Mouse (Mus musculus): ENCODE results near the gene Grid1. TPM values are rescaled to one million over a fixed set of nuclear protein-coding genes. Genes with fewer than 3 reads are reported as not detected.

Grid1 gene
- polyA plus RNA-seq, 1 experiment from 2014 or later = not detected

DNA sequence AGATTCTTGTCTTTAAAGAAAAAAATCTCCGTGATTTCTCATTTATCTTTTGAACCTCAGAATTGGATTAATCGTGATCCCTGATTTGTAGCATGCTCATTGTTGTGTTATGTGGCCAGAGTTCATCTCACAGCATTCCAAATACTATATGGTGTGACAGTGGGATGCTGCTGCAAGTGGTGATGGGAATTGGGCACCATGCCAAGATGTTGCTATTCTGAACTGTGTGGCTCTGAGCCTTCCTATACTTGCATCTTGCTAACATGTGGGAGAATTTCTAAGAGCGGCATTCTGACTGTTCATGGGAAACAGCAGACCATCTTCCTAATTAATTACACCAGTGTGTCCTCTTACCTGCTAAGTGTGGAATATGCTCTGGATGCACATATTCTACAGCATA lies 332.5 kb downstream of the Grid1 start:
- no peak for DNase-seq (ENCODE audit: low read depth, low spot score)
- ChIA-PET POLR2A (no interaction called here), CTCF (no interaction called here)
- ATAC-seq = no peak
- H3K27me3 ChIP-seq = no peaks in the 10 kb centered on the region
- in situ Hi-C loops (cut with MboI; ENCODE audit: low pct_unique_long_range_greater_than_20kb) = no loop called here
- no peak for TF ChIP-seq CTCF (IDR thresholded peaks at IDR 0.05)

DNA sequence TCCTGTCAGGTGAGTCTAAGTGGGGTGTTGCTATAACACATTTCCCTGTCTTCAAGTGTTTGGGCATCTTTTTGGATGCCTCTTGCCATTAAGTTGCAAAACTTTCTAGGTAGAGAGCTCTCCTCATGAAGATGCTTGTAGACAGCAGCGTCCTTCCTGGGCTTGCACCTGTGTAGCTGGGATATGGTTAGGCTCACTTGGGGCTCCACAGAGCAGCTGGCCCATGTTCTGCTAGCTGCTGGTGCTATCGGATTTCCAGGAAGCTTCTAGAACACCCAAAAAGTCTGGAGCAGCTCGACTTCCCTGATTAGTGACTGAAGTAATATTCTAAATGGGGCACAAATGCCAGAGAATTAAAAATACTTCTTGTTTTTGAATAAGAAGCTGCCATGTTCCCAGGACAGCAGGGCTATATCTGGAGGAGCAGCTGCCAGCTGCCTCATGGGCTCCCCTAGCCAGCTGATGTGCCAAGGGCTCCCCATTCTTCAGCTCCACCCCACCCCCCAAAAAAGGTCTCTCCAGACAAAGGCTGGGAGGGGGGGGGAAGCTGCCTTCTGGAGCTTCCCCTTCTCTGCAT lies 333.9 kb downstream of the Grid1 start:
- no peak for TF ChIP-seq CTCF (IDR thresholded peaks at IDR 0.05)
- in situ Hi-C loops (cut with MboI; ENCODE audit: low pct_unique_long_range_greater_than_20kb) = no loop called here
- no peaks in the 10 kb centered on the region for H3K27me3 ChIP-seq
- DNase-seq (ENCODE audit: low read depth, low spot score) (no peak), ATAC-seq (no peak)
- CTCF ChIA-PET = no interaction called here
- POLR2A ChIA-PET = no interaction called here

DNA sequence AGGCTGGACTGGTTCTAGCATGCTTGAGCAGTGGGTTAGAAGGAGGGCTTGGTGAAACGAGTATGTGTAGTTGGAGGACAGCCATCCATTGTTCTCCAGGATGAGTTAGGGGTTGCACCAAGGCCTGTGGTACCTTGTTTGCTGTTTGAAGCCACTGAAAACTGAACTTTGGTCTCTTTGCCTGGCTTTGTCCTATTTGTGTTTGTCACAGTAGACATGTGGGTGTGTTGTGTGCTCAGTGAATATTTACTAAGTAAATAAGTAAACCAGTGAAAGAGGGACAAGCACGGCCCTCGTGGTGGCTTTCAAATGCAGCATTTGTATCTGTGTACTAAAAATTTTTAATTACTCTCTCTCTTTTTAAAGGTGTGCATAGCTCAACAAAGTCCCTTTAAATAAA lies 334.5 kb downstream of the Grid1 start:
- ATAC-seq (no peak), DNase-seq (ENCODE audit: low read depth, low spot score) (no peak)
- in situ Hi-C loops (cut with MboI; ENCODE audit: low pct_unique_long_range_greater_than_20kb) = no loop called here
- no peaks in the 10 kb centered on the region for H3K27me3 ChIP-seq
- ChIA-PET CTCF (no interaction called here), POLR2A (no interaction called here)
- no peak for TF ChIP-seq CTCF (IDR thresholded peaks at IDR 0.05)

DNA sequence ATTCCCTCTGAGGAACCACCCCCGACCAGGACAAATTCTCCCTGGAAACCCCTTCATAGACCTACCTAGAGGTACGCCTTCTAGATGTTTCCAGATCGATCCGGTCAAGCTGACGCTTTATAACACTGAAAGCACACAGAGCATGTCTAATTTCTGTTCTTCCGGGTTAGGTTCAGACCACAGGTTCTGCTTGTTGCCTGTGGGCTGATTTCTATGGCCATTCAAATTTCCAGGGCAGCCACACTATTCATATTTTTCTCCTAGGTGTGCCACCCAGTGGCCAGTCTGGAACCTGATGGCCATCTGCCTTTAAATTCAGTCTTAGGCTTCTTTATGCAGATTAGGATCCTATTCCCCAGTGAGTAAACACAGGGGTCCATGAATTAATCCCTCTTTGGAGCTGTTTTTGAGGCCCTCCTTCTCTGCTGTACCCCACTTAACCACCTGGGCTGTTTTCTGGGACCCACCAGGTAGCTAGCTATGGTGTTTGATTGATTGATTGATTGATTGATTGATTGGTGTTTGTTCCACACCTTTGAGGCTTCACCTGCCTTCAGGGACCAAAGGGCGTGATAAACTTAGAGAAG lies 337.3 kb downstream of the Grid1 start:
- in situ Hi-C loops (cut with MboI; ENCODE audit: low pct_unique_long_range_greater_than_20kb) = no loop called here
- DNase-seq (ENCODE audit: low read depth, low spot score) (no peak), ATAC-seq (no peak)
- CTCF ChIA-PET = no interaction called here
- no peak for TF ChIP-seq CTCF (IDR thresholded peaks at IDR 0.05)
- POLR2A ChIA-PET = no interaction called here
- H3K27me3 ChIP-seq = no peaks in the 10 kb centered on the region

DNA sequence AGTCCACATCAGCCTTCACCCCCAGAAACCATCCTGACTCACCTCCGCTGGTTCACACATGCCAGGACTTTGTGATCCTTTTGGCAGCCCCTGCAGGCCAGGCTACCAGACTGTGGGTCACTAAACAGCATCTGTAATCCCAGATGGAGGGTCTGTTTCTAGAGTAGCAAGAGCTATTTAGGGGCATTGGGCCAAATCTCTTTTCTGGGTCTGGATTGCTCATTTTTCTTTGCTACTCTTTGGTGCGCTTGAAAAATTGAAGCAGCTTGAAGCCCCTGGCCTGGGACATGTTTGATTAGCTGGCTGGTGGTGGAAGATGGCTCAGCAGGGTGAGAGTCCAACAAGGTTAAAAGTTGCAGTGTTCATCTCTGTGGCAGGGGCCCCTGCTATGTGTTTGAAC lies 339.4 kb downstream of the Grid1 start:
- in situ Hi-C loops (cut with MboI; ENCODE audit: low pct_unique_long_range_greater_than_20kb) = no loop called here
- no peak for DNase-seq (ENCODE audit: low read depth, low spot score)
- H3K27me3 ChIP-seq = no peaks in the 10 kb centered on the region
- no peak for ATAC-seq
- ChIA-PET POLR2A (no interaction called here), CTCF (no interaction called here)
- no peak for TF ChIP-seq CTCF (IDR thresholded peaks at IDR 0.05)

DNA sequence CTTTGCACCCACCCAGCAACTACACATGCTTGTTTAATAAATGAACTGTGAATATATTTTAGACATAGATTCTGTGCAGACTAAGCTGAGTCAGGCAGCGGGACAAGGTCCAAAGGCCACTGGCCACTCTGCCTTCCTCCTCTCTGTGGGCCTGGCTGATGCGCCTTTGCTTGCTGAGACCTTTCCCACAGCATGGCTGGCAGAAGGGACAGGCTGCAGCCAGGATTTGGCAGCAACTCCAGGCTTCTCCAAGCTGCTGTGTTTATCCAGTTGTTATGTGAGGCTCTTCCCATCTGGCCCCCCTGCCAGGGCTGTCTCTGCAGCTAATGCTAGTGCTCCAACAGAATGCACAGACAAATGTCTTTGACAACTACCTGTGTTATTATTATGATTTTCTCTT lies 347.5 kb downstream of the Grid1 start:
- TF ChIP-seq CTCF (IDR thresholded peaks at IDR 0.05) = no peak
- ChIA-PET POLR2A (no interaction called here), CTCF (no interaction called here)
- ATAC-seq (no peak), DNase-seq (ENCODE audit: low read depth, low spot score) (no peak)
- in situ Hi-C loops (cut with MboI; ENCODE audit: low pct_unique_long_range_greater_than_20kb) = no loop called here
- no peaks in the 10 kb centered on the region for H3K27me3 ChIP-seq

DNA sequence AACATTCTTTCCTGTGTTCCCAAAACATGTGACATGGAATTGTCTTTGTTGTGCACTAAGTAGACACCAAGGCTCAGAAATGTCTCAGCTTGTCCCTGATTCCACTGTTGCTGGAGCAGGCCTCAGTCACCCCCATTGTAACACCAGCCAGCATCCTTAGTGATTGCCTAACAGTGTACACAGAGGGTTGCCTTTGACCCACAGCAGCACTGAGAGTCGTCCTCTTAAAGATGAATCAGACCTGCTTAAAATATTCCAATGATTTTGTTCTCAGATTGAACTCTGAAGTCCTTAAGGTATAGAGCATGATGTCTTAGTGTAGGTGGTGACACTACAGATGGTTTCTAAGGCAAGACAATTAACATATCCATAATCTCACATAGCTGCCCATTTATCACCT lies 354.0 kb downstream of the Grid1 start:
- POLR2A ChIA-PET = no interaction called here
- no peak for TF ChIP-seq CTCF (IDR thresholded peaks at IDR 0.05)
- in situ Hi-C loops (cut with MboI; ENCODE audit: low pct_unique_long_range_greater_than_20kb) = no loop called here
- ATAC-seq = no peak
- no peak for DNase-seq (ENCODE audit: low read depth, low spot score)
- no peaks in the 10 kb centered on the region for H3K27me3 ChIP-seq
- CTCF ChIA-PET = no interaction called here

DNA sequence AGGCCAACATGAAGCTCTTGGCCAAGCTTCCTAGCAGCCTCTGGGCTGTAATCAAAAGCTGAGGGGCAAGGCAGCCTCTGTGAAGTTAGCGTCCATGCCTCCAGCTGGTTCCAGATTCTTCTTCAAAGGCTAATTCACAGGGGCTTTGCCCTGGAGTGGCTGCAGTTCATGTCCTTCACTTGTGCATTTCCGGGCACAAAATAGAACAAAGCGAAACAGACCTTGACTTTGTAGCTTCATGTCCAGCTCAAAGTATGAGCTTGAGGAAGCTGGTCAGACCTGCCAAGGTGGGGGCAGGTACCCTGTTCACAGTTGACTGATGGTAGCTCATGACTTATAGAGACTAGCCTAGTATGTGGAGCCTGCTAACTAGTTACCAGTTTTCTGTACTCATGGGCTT lies 356.1 kb downstream of the Grid1 start:
- ATAC-seq (no peak), DNase-seq (ENCODE audit: low read depth, low spot score) (no peak)
- no peaks in the 10 kb centered on the region for H3K27me3 ChIP-seq
- no peak for TF ChIP-seq CTCF (IDR thresholded peaks at IDR 0.05)
- ChIA-PET CTCF (interaction anchor here (0.8 kb wide), 1 partner anchor 16 kb away, joined by 4 read pairs; no protein-coding TSS in a partner anchor), POLR2A (no interaction called here)
- in situ Hi-C loops (cut with MboI; ENCODE audit: low pct_unique_long_range_greater_than_20kb) = no loop called here

DNA sequence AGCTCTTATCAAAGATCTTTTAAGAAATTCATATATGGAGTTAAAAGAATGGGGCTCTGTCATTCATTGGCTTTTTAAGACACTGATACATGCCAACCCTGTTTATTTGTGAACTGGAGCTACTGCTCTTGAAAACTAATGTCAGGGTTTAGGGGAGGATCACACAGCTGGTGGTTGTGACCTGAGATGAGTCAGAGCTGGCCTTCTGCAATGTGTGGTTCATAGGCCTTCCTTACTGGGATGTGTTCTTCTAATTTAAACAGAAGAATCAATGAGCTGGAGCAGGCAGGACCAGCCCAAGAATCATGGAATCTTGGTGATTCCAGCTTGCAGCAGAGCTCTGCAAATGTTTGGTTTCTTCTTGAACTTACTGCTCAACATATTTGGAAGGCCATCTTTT lies 359.2 kb downstream of the Grid1 start:
- ChIA-PET CTCF (no interaction called here), POLR2A (no interaction called here)
- no peak for TF ChIP-seq CTCF (IDR thresholded peaks at IDR 0.05)
- H3K27me3 ChIP-seq = no peaks in the 10 kb centered on the region
- DNase-seq (ENCODE audit: low read depth, low spot score) (no peak), ATAC-seq (no peak)
- in situ Hi-C loops (cut with MboI; ENCODE audit: low pct_unique_long_range_greater_than_20kb) = no loop called here

DNA sequence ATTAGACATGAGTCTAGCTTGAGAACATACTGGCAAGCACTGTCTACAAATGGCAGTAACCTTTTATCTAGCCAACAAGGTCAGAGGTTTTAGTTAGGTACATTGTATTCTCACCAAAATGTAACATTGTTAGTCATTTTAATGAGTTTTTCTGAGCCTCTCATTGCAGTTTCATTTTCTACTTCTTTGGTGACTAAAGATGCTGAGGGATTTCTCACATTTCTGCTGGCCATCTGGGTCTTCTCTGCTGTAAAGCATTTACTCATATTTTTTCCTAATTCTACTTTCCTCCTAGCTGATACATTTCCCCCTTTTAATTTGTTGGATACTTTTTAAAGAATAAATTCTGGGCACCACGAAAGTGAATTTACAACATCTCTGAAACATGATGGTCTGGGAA lies 365.5 kb downstream of the Grid1 start:
- POLR2A ChIA-PET = interaction anchor here (0.6 kb wide), 1 partner anchor 129 kb away, joined by 7 read pairs; no protein-coding TSS in a partner anchor
- CTCF ChIA-PET = no interaction called here
- in situ Hi-C loops (cut with MboI; ENCODE audit: low pct_unique_long_range_greater_than_20kb) = no loop called here

DNA sequence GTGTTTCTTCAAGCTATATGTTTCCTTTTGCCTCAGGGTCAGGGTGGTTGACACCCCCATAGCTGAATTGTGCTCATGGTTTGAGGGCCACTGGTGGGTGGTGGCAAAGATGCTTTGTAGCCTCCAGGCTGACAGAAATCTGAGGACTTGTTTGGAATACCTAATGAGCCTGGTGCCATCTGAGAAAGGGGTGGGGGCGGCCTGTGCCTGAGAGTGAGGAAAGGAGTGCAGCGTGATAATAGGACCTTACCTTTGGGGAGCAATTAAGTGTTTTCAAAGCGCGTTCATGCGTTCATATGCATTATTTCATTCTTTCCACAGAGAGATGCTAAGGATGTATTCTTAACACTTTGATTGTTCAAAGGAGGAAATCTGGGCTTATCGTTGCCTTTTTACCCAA lies 372.3 kb downstream of the Grid1 start:
- TF ChIP-seq CTCF (IDR thresholded peaks at IDR 0.05) = no peak
- H3K27me3 ChIP-seq = peaks cover 2% of the 10 kb centered on the region
- ATAC-seq (no peak), DNase-seq (ENCODE audit: low read depth, low spot score) (no peak)
- POLR2A ChIA-PET = no interaction called here
- CTCF ChIA-PET = interaction anchor here (0.9 kb wide), 1 partner anchor 16 kb away, joined by 4 read pairs; no protein-coding TSS in a partner anchor
- in situ Hi-C loops (cut with MboI; ENCODE audit: low pct_unique_long_range_greater_than_20kb) = no loop called here

More for the DNA sequence above, 365.5 kb downstream of the Grid1 start:
- H3K27me3 ChIP-seq = peaks cover 2% of the 10 kb centered on the region
- no peak for ATAC-seq
- DNase-seq (ENCODE audit: low read depth, low spot score) = no peak
- no peak for TF ChIP-seq CTCF (IDR thresholded peaks at IDR 0.05)

DNA sequence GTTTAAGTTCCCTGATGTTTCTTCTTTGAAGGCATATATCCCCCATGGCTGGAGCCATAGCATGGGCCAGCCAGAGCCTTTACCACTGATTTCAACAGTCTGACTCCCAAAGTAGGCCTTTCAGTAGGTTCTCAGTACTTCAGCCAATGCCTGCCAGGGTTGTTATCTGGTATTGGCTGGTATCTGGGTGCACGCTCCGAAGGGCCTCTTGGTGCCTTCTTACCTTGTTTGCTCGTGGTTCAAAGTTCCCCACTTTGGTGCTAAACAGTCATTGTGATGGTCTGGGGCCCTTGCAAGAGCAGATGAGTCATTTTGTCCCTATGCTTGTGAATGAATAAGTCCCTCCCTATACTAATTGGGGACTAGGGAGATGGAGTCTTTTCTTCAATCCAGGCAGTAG lies 377.5 kb downstream of the Grid1 start:
- no peak for ATAC-seq
- TF ChIP-seq CTCF (IDR thresholded peaks at IDR 0.05) = no peak
- in situ Hi-C loops (cut with MboI; ENCODE audit: low pct_unique_long_range_greater_than_20kb) = no loop called here
- ChIA-PET CTCF (no interaction called here), POLR2A (no interaction called here)
- no peaks in the 10 kb centered on the region for H3K27me3 ChIP-seq
- no peak for DNase-seq (ENCODE audit: low read depth, low spot score)

All from Patski (cell line).